In genomic region chrX:73573942-73574604, GRCm38 (mm10) we compare ENCODE assay signal across 9 mouse cellular contexts.
DNase-seq lines count a peak whose midpoint lies in the region; ATAC-seq and TF ChIP-seq lines count a peak whose summit lies in the region.
"Had no signal": no experiment of that assay in that cellular context is flagged by ENCODE, and none has a peak within 500 bp of the region (broad histone marks: within the 10 kb centered on the region; RNA-seq: fewer than 3 reads in every experiment).

No protein-coding gene starts in this region.

- no peak for TF ChIP-seq EP300 in ES-Bruce4 (IDR thresholded peaks at IDR 0.05; ENCODE audit: insufficient read depth, low read depth, low read length)

- no peak overlapping the region for H3K4me2 ChIP-seq in kidney, embryonic 16.5 days (replicated peaks; ENCODE audit: low read depth, low read length)
- no peak overlapping the region for H3K4me2 ChIP-seq in midbrain, embryonic 15.5 days
- H3K4me2 ChIP-seq: neural tube, embryonic 13.5 days had no signal

- peak; percentile 36 for TF ChIP-seq CTCF in ES-Bruce4 (IDR thresholded peaks at IDR 0.05; ENCODE audit: low read depth, low read length)

- no peaks in the 10 kb centered on the region for H3K4me1 ChIP-seq in kidney, embryonic 16.5 days (ENCODE audit: insufficient read depth, low read length)
- peaks cover 4% of the 10 kb centered on the region for H3K4me1 ChIP-seq in ES-Bruce4 (ENCODE audit: control insufficient read depth, insufficient read depth, low read length)
- no peaks in the 10 kb centered on the region for H3K4me1 ChIP-seq in midbrain, embryonic 15.5 days
- H3K4me1 ChIP-seq: neural tube, embryonic 13.5 days had no signal

- H3K9me3 ChIP-seq in kidney, embryonic 16.5 days (ENCODE audit: low read length): no peaks in the 10 kb centered on the region
- H3K9me3 ChIP-seq in ES-Bruce4 (replicated peaks; ENCODE audit: control insufficient read depth, insufficient read depth, low read length, poor library complexity, severe bottlenecking): no peaks in the 10 kb centered on the region
- H3K9me3 ChIP-seq in midbrain, embryonic 15.5 days: no peaks in the 10 kb centered on the region
- H3K9me3 ChIP-seq: neural tube, embryonic 13.5 days had no signal

- H3K4me3 ChIP-seq in kidney, embryonic 16.5 days (ENCODE audit: low read length): no peak overlapping the region
- no peak overlapping the region for H3K4me3 ChIP-seq in ES-Bruce4 (ENCODE audit: low read depth, low read length)
- no peak overlapping the region for H3K4me3 ChIP-seq in midbrain, embryonic 15.5 days
- H3K4me3 ChIP-seq: neural tube, embryonic 13.5 days had no signal

- peaks cover 3% of the 10 kb centered on the region; the same call in 1 of the 2 replicates for H3K27me3 ChIP-seq in kidney, embryonic 16.5 days (ENCODE audit: insufficient read depth, low read length)
- no peaks in the 10 kb centered on the region for H3K27me3 ChIP-seq in ES-Bruce4 (ENCODE audit: control insufficient read depth, insufficient read depth, low read length, poor library complexity, severe bottlenecking)
- no peaks in the 10 kb centered on the region for H3K27me3 ChIP-seq in midbrain, embryonic 15.5 days (replicated peaks)
- H3K27me3 ChIP-seq: neural tube, embryonic 13.5 days had no signal

- no peaks in the 10 kb centered on the region for H3K36me3 ChIP-seq in kidney, embryonic 16.5 days (ENCODE audit: insufficient read depth, low read length)
- H3K36me3 ChIP-seq in ES-Bruce4 (ENCODE audit: control insufficient read depth, insufficient read depth, low read length, poor library complexity, severe bottlenecking): no peaks in the 10 kb centered on the region
- H3K36me3 ChIP-seq in midbrain, embryonic 15.5 days (replicated peaks): no peaks in the 10 kb centered on the region
- H3K36me3 ChIP-seq: neural tube, embryonic 13.5 days had no signal

- 91% methylated on average over 5 of the region's 5 CpGs for WGBS in kidney, embryonic 16.5 days
- WGBS in midbrain, embryonic 15.5 days: 87% methylated on average over 5 of the region's 5 CpGs

- no peak overlapping the region for H3K9ac ChIP-seq in kidney, embryonic 16.5 days (replicated peaks; ENCODE audit: low read length)
- no peak overlapping the region for H3K9ac ChIP-seq in ES-Bruce4 (ENCODE audit: low read depth, poor library complexity, severe bottlenecking)
- no peak overlapping the region for H3K9ac ChIP-seq in midbrain, embryonic 15.5 days
- H3K9ac ChIP-seq: neural tube, embryonic 13.5 days had no signal

- no peak for TF ChIP-seq POLR2A in ES-Bruce4 (IDR thresholded peaks at IDR 0.05; ENCODE audit: insufficient read depth, low read length)

- no peak overlapping the region for H3K27ac ChIP-seq in kidney, embryonic 16.5 days (ENCODE audit: low read length)
- no peak overlapping the region for H3K27ac ChIP-seq in ES-Bruce4 (ENCODE audit: insufficient read depth, low read length)
- no peak overlapping the region for H3K27ac ChIP-seq in midbrain, embryonic 15.5 days
- H3K27ac ChIP-seq: neural tube, embryonic 13.5 days had no signal

- ATAC-seq in kidney, embryonic 16.5 days (ENCODE audit: low FRiP score, low TSS enrichment): no peak
- peak; percentile 29; the same call in 1 of the 2 replicates for ATAC-seq in common myeloid progenitor, adult 5-6 weeks (replicated peaks; ENCODE audit: low read depth, poor library complexity, severe bottlenecking)
- ATAC-seq in megakaryocyte progenitor cell, adult 5-6 weeks (replicated peaks; ENCODE audit: poor library complexity): peak; percentile 38; the same call in 1 of the 2 replicates
- no peak for ATAC-seq in inflammation-experienced regulatory T-cells, adult 6 months
- no peak for ATAC-seq in midbrain, embryonic 15.5 days (replicated peaks)

- peak; percentile 13 for DNase-seq in kidney, adult 18-20 months
- DNase-seq in layer of hippocampus, adult 11-12 months (ENCODE audit: low spot score): no peak

Comparison
In these comparisons a context has a peak if more than half of its experiments do, and no peak if none do; other contexts are left out.
1. ATAC-seq: peak in common myeloid progenitor, adult 5-6 weeks (single experiment) and megakaryocyte progenitor cell, adult 5-6 weeks (single experiment); none in kidney, embryonic 16.5 days (single experiment), inflammation-experienced regulatory T-cells, adult 6 months (single experiment) and midbrain, embryonic 15.5 days (single experiment).